Mouse (Mus musculus): Measurements from ENCODE around the gene Ralgapb. TPM values are rescaled to one million over a fixed set of nuclear protein-coding genes. Genes with fewer than 3 reads are reported as not detected.

Ralgapb gene
- polyA plus RNA-seq, 1 experiment from 2014 or later: 17.6 TPM

DNA sequence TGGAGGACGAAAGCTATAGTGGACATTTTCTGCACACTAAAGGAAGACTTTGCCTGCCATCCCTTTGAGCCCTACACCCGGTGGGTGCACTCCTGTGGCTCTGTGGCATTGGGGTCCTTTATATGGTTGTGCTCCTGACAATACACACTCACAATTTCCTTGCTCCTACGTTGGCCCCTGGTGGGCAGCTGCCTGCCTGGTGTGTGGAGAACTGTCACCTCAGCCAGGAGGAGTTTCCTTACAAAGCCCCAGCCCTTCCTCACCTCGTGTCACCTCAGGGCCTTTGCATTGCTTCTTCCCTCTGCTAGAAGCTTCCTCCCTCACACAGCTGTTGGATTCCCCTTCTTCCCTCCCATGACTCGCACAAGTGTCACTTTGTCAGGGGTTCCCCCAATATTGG is 96.8 kb downstream of the Ralgapb start:
- DNase-seq (ENCODE audit: low spot score): no peak
- Histone ChIP-seq H3K4me2 (ENCODE audit: low read length) (no peak overlapping the region), H3K4me1 (replicated peaks; ENCODE audit: insufficient read depth, low read length) (no peaks in the 10 kb centered on the region), H3K27ac (no peak overlapping the region), H3K4me3 (replicated peaks; ENCODE audit: low read depth, low read length) (no peak overlapping the region), H3K9ac (ENCODE audit: low read depth, low read length) (no peak overlapping the region), H3K27me3 (ENCODE audit: insufficient read depth, low read length) (no peaks in the 10 kb centered on the region), H3K36me3 (ENCODE audit: insufficient read depth, low read length) (no peaks in the 10 kb centered on the region), H3K9me3 (replicated peaks; ENCODE audit: low read length) (no peaks in the 10 kb centered on the region)
- WGBS: 74% methylated on average over 5 of the region's 5 CpGs
- TF ChIP-seq CTCF (IDR thresholded peaks at IDR 0.05; ENCODE audit: low read depth): no peak
- ATAC-seq (replicated peaks; ENCODE audit: low FRiP score, low read depth): no peak

DNA sequence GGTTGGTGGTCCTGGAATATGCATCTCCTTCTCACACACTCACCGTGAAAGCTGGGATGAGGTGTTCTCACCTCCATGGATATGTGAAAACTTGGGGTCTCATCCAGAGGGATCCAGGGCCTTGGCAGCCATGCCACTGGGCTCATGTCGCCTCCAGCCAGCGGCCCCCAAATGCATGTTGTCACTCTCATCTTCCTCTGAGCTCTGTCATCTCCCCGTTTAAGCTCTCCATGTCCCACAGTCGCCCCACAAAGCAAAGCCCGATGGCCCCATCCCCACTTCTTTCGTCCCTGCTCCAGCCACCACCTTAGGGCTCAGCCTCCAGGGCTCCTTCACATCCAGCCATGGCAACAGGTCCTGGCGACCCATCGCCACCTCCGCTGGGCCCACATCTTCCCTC is 97.4 kb downstream of the Ralgapb start:
- Histone ChIP-seq H3K27me3 (ENCODE audit: insufficient read depth, low read length) (no peaks in the 10 kb centered on the region), H3K36me3 (ENCODE audit: insufficient read depth, low read length) (no peaks in the 10 kb centered on the region), H3K9me3 (replicated peaks; ENCODE audit: low read length) (no peaks in the 10 kb centered on the region), H3K4me2 (ENCODE audit: low read length) (no peak overlapping the region), H3K4me3 (replicated peaks; ENCODE audit: low read depth, low read length) (no peak overlapping the region), H3K9ac (ENCODE audit: low read depth, low read length) (no peak overlapping the region), H3K4me1 (replicated peaks; ENCODE audit: insufficient read depth, low read length) (no peaks in the 10 kb centered on the region), H3K27ac (no peak overlapping the region)
- ATAC-seq (replicated peaks; ENCODE audit: low FRiP score, low read depth): no peak
- TF ChIP-seq CTCF (IDR thresholded peaks at IDR 0.05; ENCODE audit: low read depth): no peak
- DNase-seq (ENCODE audit: low spot score): no peak
- 94% methylated on average over 10 of the region's 10 CpGs for WGBS

DNA sequence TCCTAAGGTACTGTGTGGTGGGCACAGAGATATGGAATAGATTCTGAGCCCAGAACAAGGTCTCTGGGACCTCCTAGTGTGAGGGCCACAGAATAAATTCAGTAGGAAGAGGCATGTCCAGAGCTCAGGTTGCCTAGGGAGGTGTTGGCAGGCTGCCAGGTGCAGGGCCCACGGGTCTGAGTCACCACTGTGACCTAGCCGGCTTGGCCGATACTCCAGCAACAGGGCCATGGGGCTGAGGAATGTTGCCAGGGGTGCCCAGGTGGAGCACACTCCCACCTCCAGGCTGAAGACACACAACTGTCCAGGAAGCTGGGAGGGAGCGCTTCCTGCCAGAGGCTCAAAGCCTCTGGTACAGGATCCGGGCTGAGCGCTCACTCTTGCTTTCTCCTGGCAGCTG is 101.0 kb downstream of the Ralgapb start:
- no peak overlapping the region for H3K9ac ChIP-seq (ENCODE audit: low read depth, low read length)
- DNase-seq (ENCODE audit: low spot score): peak; percentile 48

DNA sequence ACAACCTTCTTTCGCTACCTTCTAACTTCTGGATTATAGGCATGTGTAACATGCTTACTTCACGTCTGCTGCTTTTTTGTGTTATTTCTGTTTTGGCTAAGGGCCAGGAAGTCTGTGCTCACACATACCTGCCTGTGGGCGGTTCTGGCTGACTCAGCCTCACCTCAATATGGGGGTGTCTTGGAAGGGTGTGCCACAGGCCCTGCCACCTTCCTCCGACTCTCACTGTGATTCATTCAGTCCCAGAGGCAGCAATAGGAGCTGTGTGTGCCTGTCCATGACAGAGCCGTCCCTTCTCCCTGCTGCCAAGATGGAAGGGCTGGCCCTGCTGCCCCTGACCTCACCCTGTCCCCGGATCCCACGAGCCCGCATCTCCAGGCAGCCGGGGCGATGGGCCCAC is 102.9 kb downstream of the Ralgapb start, which contains the start of gene Arhgap40:
Gene Arhgap40 (plus strand): TSS at position 269 of the 400 bp plus-strand sequence.
- ATAC-seq (replicated peaks; ENCODE audit: low FRiP score, low read depth) (0 out of 2 replicates have a peak, but pooled peaks have one; percentile 43), DNase-seq (ENCODE audit: low spot score) (no peak)
- Histone ChIP-seq H3K9me3 (replicated peaks; ENCODE audit: low read length) (no peaks in the 10 kb centered on the region), H3K4me1 (replicated peaks; ENCODE audit: insufficient read depth, low read length) (no peaks in the 10 kb centered on the region), H3K4me3 (replicated peaks; ENCODE audit: low read depth, low read length) (no peak within 1 kb of the TSS), H3K4me2 (ENCODE audit: low read length) (no peak within 1 kb of the TSS), H3K27ac (no peak within 1 kb of the TSS), H3K36me3 (ENCODE audit: insufficient read depth, low read length) (no peaks in the 10 kb centered on the region), H3K27me3 (ENCODE audit: insufficient read depth, low read length) (no peaks in the 10 kb centered on the region), H3K9ac (ENCODE audit: low read depth, low read length) (no peak within 1 kb of the TSS)
- TF ChIP-seq CTCF (IDR thresholded peaks at IDR 0.05; ENCODE audit: low read depth): no peak
- 81% methylated on average over 10 of the region's 10 CpGs for WGBS

More for the DNA sequence above, 101.0 kb downstream of the Ralgapb start:
- WGBS: 42% methylated on average over 6 of the region's 6 CpGs
- no peaks in the 10 kb centered on the region for H3K36me3 ChIP-seq (ENCODE audit: insufficient read depth, low read length)
- H3K9me3 ChIP-seq (replicated peaks; ENCODE audit: low read length): no peaks in the 10 kb centered on the region
- peak; percentile 81 for ATAC-seq (replicated peaks; ENCODE audit: low FRiP score, low read depth)
- no peak for TF ChIP-seq CTCF (IDR thresholded peaks at IDR 0.05; ENCODE audit: low read depth)
- H3K4me1 ChIP-seq (replicated peaks; ENCODE audit: insufficient read depth, low read length): no peaks in the 10 kb centered on the region
- H3K27ac ChIP-seq: no peak overlapping the region
- no peak overlapping the region for H3K4me3 ChIP-seq (replicated peaks; ENCODE audit: low read depth, low read length)
- no peaks in the 10 kb centered on the region for H3K27me3 ChIP-seq (ENCODE audit: insufficient read depth, low read length)
- H3K4me2 ChIP-seq (ENCODE audit: low read length): no peak overlapping the region

DNA sequence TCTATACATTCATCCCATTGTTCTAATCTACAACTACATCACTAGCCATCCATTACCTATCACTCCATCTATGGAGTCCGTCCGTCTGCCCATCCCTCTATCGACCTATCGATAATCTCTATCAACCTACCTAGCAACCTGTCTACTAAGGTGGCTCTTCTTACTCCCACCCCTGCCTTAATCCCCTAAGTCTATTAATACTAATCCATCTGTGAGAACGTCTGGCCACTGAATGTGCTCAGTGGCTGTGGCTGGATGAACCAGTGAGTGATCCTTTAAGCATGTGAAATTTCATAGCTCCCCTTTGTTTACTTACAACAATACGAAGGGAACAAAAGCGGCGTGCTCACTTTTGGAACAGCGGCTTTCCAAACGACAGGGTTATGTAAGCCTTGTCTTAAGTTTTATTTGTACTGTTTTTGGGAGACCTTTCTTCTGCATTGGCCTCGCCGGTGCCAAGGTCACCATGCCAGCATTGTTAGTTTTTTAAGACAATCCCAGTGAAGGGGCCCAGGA is 104.2 kb downstream of the Ralgapb start:
- no peaks in the 10 kb centered on the region for H3K27me3 ChIP-seq (ENCODE audit: insufficient read depth, low read length)
- H3K4me2 ChIP-seq (ENCODE audit: low read length): no peak overlapping the region
- WGBS: 76% methylated on average over 12 of the region's 12 CpGs
- H3K9me3 ChIP-seq (replicated peaks; ENCODE audit: low read length): no peaks in the 10 kb centered on the region
- no peak overlapping the region for H3K27ac ChIP-seq
- ATAC-seq (replicated peaks; ENCODE audit: low FRiP score, low read depth) (no peak), DNase-seq (ENCODE audit: low spot score) (no peak)
- H3K9ac ChIP-seq (ENCODE audit: low read depth, low read length): no peak overlapping the region
- no peaks in the 10 kb centered on the region for H3K36me3 ChIP-seq (ENCODE audit: insufficient read depth, low read length)
- no peaks in the 10 kb centered on the region for H3K4me1 ChIP-seq (replicated peaks; ENCODE audit: insufficient read depth, low read length)
- H3K4me3 ChIP-seq (replicated peaks; ENCODE audit: low read depth, low read length): no peak overlapping the region
- no peak for TF ChIP-seq CTCF (IDR thresholded peaks at IDR 0.05; ENCODE audit: low read depth)

DNA sequence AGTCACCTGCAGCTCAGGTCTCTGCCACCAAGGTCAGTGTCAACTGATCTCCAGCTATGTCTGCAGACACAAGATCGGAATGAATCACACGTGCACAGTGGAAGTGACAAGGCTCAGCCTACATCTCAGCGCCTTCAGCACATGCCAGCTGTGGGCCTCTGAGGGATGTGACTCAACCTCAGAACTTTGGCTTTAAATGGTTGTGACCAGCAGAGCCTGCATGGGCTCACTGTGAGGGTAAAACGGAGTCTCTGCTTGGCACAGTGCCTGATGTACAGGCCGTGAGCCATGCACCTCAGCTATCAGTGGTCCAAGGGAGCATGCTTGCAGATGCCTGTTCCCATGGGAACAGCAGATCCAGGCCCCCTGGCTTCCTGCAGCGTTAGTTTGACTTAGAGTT is 108.9 kb downstream of the Ralgapb start:
- H3K36me3 ChIP-seq (ENCODE audit: insufficient read depth, low read length): no peaks in the 10 kb centered on the region
- no peak overlapping the region for H3K27ac ChIP-seq
- no peak overlapping the region for H3K4me2 ChIP-seq (ENCODE audit: low read length)
- no peak for ATAC-seq (replicated peaks; ENCODE audit: low FRiP score, low read depth)
- H3K4me3 ChIP-seq (replicated peaks; ENCODE audit: low read depth, low read length): no peak overlapping the region
- WGBS: 60% methylated on average over 6 of the region's 6 CpGs
- no peak for TF ChIP-seq CTCF (IDR thresholded peaks at IDR 0.05; ENCODE audit: low read depth)
- no peaks in the 10 kb centered on the region for H3K9me3 ChIP-seq (replicated peaks; ENCODE audit: low read length)
- DNase-seq (ENCODE audit: low spot score): no peak
- H3K9ac ChIP-seq (ENCODE audit: low read depth, low read length): no peak overlapping the region
- H3K27me3 ChIP-seq (ENCODE audit: insufficient read depth, low read length): no peaks in the 10 kb centered on the region
- H3K4me1 ChIP-seq (replicated peaks; ENCODE audit: insufficient read depth, low read length): no peaks in the 10 kb centered on the region

DNA sequence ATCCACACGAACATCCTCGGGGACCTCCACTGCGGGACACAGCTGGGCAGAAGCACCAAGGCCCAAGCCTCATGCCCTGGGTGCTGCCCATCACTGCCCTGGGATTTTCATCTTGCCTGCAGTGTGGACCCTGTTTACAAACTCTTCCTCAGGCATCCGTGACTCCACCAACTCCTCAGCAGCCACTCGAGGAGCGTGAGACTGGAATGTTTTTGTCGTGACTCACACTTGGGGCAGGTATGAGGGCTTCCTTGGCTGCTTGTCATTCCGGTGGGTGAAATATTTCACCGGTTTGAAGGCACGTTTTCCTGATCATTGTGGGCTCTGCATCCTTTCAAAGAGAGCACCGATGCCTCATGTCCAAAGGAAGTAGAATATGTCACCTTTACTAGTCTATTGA is 109.4 kb downstream of the Ralgapb start:
- no peak overlapping the region for H3K27ac ChIP-seq
- DNase-seq (ENCODE audit: low spot score): no peak
- 71% methylated on average over 11 of the region's 11 CpGs for WGBS

More for the DNA sequence above, 109.4 kb downstream of the Ralgapb start:
- H3K4me3 ChIP-seq (replicated peaks; ENCODE audit: low read depth, low read length): no peak overlapping the region
- H3K9ac ChIP-seq (ENCODE audit: low read depth, low read length): no peak overlapping the region
- no peaks in the 10 kb centered on the region for H3K36me3 ChIP-seq (ENCODE audit: insufficient read depth, low read length)
- no peaks in the 10 kb centered on the region for H3K9me3 ChIP-seq (replicated peaks; ENCODE audit: low read length)
- no peaks in the 10 kb centered on the region for H3K27me3 ChIP-seq (ENCODE audit: insufficient read depth, low read length)
- TF ChIP-seq CTCF (IDR thresholded peaks at IDR 0.05; ENCODE audit: low read depth): no peak
- no peak overlapping the region for H3K4me2 ChIP-seq (ENCODE audit: low read length)
- no peaks in the 10 kb centered on the region for H3K4me1 ChIP-seq (replicated peaks; ENCODE audit: insufficient read depth, low read length)
- no peak for ATAC-seq (replicated peaks; ENCODE audit: low FRiP score, low read depth)

All from kidney, postnatal 0 days (tissue).